Mouse (Mus musculus): ENCODE data around the gene Foxn2. TPM values are rescaled to one million over a fixed set of nuclear protein-coding genes. Genes with fewer than 3 reads are reported as not detected.

Foxn2 gene
- polyA plus RNA-seq, 1 experiment from 2014 or later: 14.0 TPM

- H3K9me3 ChIP-seq (ENCODE audit: low read length): no peaks in the 10 kb centered on the region
- H3K4me3 ChIP-seq (ENCODE audit: low read length): peak overlapping the region; percentile 90
- no peak for ATAC-seq (ENCODE audit: low FRiP score, low TSS enrichment)
- no peak overlapping the region for H3K27ac ChIP-seq (ENCODE audit: low read length)
- peak overlapping the region; percentile 94; the same call in 1 of the 2 replicates for H3K9ac ChIP-seq (replicated peaks; ENCODE audit: low read length)
- WGBS: 82% methylated on average over 12 of the region's 12 CpGs
- H3K4me2 ChIP-seq (replicated peaks; ENCODE audit: low read depth, low read length): peak overlapping the region; percentile 77
- H3K4me1 ChIP-seq (ENCODE audit: insufficient read depth, low read length): peaks cover 9% of the 10 kb centered on the region
- no peaks in the 10 kb centered on the region for H3K27me3 ChIP-seq (ENCODE audit: insufficient read depth, low read length)
- H3K36me3 ChIP-seq (ENCODE audit: insufficient read depth, low read length): no peaks in the 10 kb centered on the region
Observed at GRCm38 (mm10) chr17:88439536-88440050, 918 bp upstream of the Foxn2 start.

GRCm38 (mm10) chr17:88441001-88441431 is 505 bp downstream of the Foxn2 start:
- Histone ChIP-seq H3K27ac (ENCODE audit: low read length) (peak overlapping the region; percentile 91), H3K4me3 (ENCODE audit: low read length) (peak overlapping the region; percentile 90), H3K36me3 (ENCODE audit: insufficient read depth, low read length) (no peaks in the 10 kb centered on the region), H3K9ac (replicated peaks; ENCODE audit: low read length) (peak overlapping the region; percentile 94), H3K9me3 (ENCODE audit: low read length) (no peaks in the 10 kb centered on the region), H3K27me3 (ENCODE audit: insufficient read depth, low read length) (no peaks in the 10 kb centered on the region), H3K4me2 (replicated peaks; ENCODE audit: low read depth, low read length) (peak overlapping the region; percentile 77), H3K4me1 (ENCODE audit: insufficient read depth, low read length) (peaks cover 7% of the 10 kb centered on the region)
- ATAC-seq (ENCODE audit: low FRiP score, low TSS enrichment): peak; percentile 61
- under 1% methylated on average over 53 of the region's 55 CpGs for WGBS

- Histone ChIP-seq H3K4me1 (ENCODE audit: insufficient read depth, low read length) (peaks cover 7% of the 10 kb centered on the region), H3K9me3 (ENCODE audit: low read length) (no peaks in the 10 kb centered on the region), H3K4me3 (ENCODE audit: low read length) (peak overlapping the region; percentile 90), H3K36me3 (ENCODE audit: insufficient read depth, low read length) (no peaks in the 10 kb centered on the region), H3K27ac (ENCODE audit: low read length) (peak overlapping the region; percentile 91), H3K4me2 (replicated peaks; ENCODE audit: low read depth, low read length) (peak overlapping the region; percentile 77), H3K27me3 (ENCODE audit: insufficient read depth, low read length) (no peaks in the 10 kb centered on the region), H3K9ac (replicated peaks; ENCODE audit: low read length) (peak overlapping the region; percentile 94)
- ATAC-seq (ENCODE audit: low FRiP score, low TSS enrichment): peak; percentile 83
- under 1% methylated on average over 44 of the region's 48 CpGs for WGBS
Observed at GRCm38 (mm10) chr17:88441432-88442174, 1.1 kb downstream of the Foxn2 start.

- 0 out of 2 replicates have a peak overlapping the region, but pooled peaks have one; percentile 12 for H3K4me2 ChIP-seq (replicated peaks; ENCODE audit: low read depth, low read length)
Observed at GRCm38 (mm10) chr17:88442661-88443060, 2.1 kb downstream of the Foxn2 start.

GRCm38 (mm10) chr17:88443186-88443585 is 2.7 kb downstream of the Foxn2 start:
- no peak for ATAC-seq (ENCODE audit: low FRiP score, low TSS enrichment)
- H3K4me3 ChIP-seq (ENCODE audit: low read length): no peak overlapping the region

More at GRCm38 (mm10) chr17:88442661-88443060, 2.1 kb downstream of the Foxn2 start:
- H3K9me3 ChIP-seq (ENCODE audit: low read length): no peaks in the 10 kb centered on the region
- no peak overlapping the region for H3K9ac ChIP-seq (replicated peaks; ENCODE audit: low read length)
- H3K4me3 ChIP-seq (ENCODE audit: low read length): no peak overlapping the region
- H3K27me3 ChIP-seq (ENCODE audit: insufficient read depth, low read length): no peaks in the 10 kb centered on the region
- H3K27ac ChIP-seq (ENCODE audit: low read length): no peak overlapping the region
- no peak for ATAC-seq (ENCODE audit: low FRiP score, low TSS enrichment)
- peaks cover 7% of the 10 kb centered on the region for H3K4me1 ChIP-seq (ENCODE audit: insufficient read depth, low read length)
- H3K36me3 ChIP-seq (ENCODE audit: insufficient read depth, low read length): no peaks in the 10 kb centered on the region
- 62% methylated on average over 6 of the region's 6 CpGs for WGBS

GRCm38 (mm10) chr17:88458079-88458478 is 17.6 kb downstream of the Foxn2 start:
- no peak overlapping the region for H3K4me3 ChIP-seq (ENCODE audit: low read length)
- WGBS: 94% methylated on average over 3 of the region's 3 CpGs

More at GRCm38 (mm10) chr17:88443186-88443585, 2.7 kb downstream of the Foxn2 start:
- no peaks in the 10 kb centered on the region for H3K36me3 ChIP-seq (ENCODE audit: insufficient read depth, low read length)
- no peaks in the 10 kb centered on the region for H3K9me3 ChIP-seq (ENCODE audit: low read length)
- no peaks in the 10 kb centered on the region for H3K27me3 ChIP-seq (ENCODE audit: insufficient read depth, low read length)
- H3K27ac ChIP-seq (ENCODE audit: low read length): no peak overlapping the region
- H3K9ac ChIP-seq (replicated peaks; ENCODE audit: low read length): no peak overlapping the region
- H3K4me2 ChIP-seq (replicated peaks; ENCODE audit: low read depth, low read length): no peak overlapping the region
- WGBS: 85% methylated on average over 6 of the region's 6 CpGs
- peaks cover 7% of the 10 kb centered on the region for H3K4me1 ChIP-seq (ENCODE audit: insufficient read depth, low read length)

GRCm38 (mm10) chr17:88459516-88459915 is 19.0 kb downstream of the Foxn2 start:
- WGBS: 56% methylated on average over 2 of the region's 2 CpGs
- H3K4me3 ChIP-seq (ENCODE audit: low read length): no peak overlapping the region
- H3K27me3 ChIP-seq (ENCODE audit: insufficient read depth, low read length): no peaks in the 10 kb centered on the region
- no peaks in the 10 kb centered on the region for H3K4me1 ChIP-seq (ENCODE audit: insufficient read depth, low read length)
- no peak overlapping the region for H3K27ac ChIP-seq (ENCODE audit: low read length)
- H3K4me2 ChIP-seq (replicated peaks; ENCODE audit: low read depth, low read length): no peak overlapping the region
- no peak overlapping the region for H3K9ac ChIP-seq (replicated peaks; ENCODE audit: low read length)
- H3K9me3 ChIP-seq (ENCODE audit: low read length): no peaks in the 10 kb centered on the region
- H3K36me3 ChIP-seq (ENCODE audit: insufficient read depth, low read length): 0 out of 2 replicates have a peak, but pooled peaks cover 2% of the 10 kb centered on the region
- ATAC-seq (ENCODE audit: low FRiP score, low TSS enrichment): no peak

More at GRCm38 (mm10) chr17:88458079-88458478, 17.6 kb downstream of the Foxn2 start:
- Histone ChIP-seq H3K4me2 (replicated peaks; ENCODE audit: low read depth, low read length) (no peak overlapping the region), H3K9ac (replicated peaks; ENCODE audit: low read length) (no peak overlapping the region), H3K9me3 (ENCODE audit: low read length) (no peaks in the 10 kb centered on the region), H3K36me3 (ENCODE audit: insufficient read depth, low read length) (0 out of 2 replicates have a peak, but pooled peaks cover 2% of the 10 kb centered on the region), H3K27ac (ENCODE audit: low read length) (no peak overlapping the region), H3K27me3 (ENCODE audit: insufficient read depth, low read length) (no peaks in the 10 kb centered on the region), H3K4me1 (ENCODE audit: insufficient read depth, low read length) (no peaks in the 10 kb centered on the region)
- no peak for ATAC-seq (ENCODE audit: low FRiP score, low TSS enrichment)

- no peak overlapping the region for H3K4me2 ChIP-seq (replicated peaks; ENCODE audit: low read depth, low read length)
- H3K27me3 ChIP-seq (ENCODE audit: insufficient read depth, low read length): no peaks in the 10 kb centered on the region
- H3K4me3 ChIP-seq (ENCODE audit: low read length): no peak overlapping the region
- H3K27ac ChIP-seq (ENCODE audit: low read length): no peak overlapping the region
- no peaks in the 10 kb centered on the region for H3K4me1 ChIP-seq (ENCODE audit: insufficient read depth, low read length)
- 79% methylated on average over 7 of the region's 7 CpGs for WGBS
- 0 out of 2 replicates have a peak, but pooled peaks cover 2% of the 10 kb centered on the region for H3K36me3 ChIP-seq (ENCODE audit: insufficient read depth, low read length)
- H3K9ac ChIP-seq (replicated peaks; ENCODE audit: low read length): no peak overlapping the region
- no peak for ATAC-seq (ENCODE audit: low FRiP score, low TSS enrichment)
- no peaks in the 10 kb centered on the region for H3K9me3 ChIP-seq (ENCODE audit: low read length)
Observed at GRCm38 (mm10) chr17:88459916-88460901, 19.7 kb downstream of the Foxn2 start.

- H3K9ac ChIP-seq (replicated peaks; ENCODE audit: low read length): no peak overlapping the region
- H3K27me3 ChIP-seq (ENCODE audit: insufficient read depth, low read length): no peaks in the 10 kb centered on the region
- no peak overlapping the region for H3K27ac ChIP-seq (ENCODE audit: low read length)
- peaks cover 8% of the 10 kb centered on the region; the same call in 1 of the 2 replicates for H3K36me3 ChIP-seq (ENCODE audit: insufficient read depth, low read length)
- H3K4me2 ChIP-seq (replicated peaks; ENCODE audit: low read depth, low read length): no peak overlapping the region
- no peak for ATAC-seq (ENCODE audit: low FRiP score, low TSS enrichment)
- no peaks in the 10 kb centered on the region for H3K9me3 ChIP-seq (ENCODE audit: low read length)
- H3K4me3 ChIP-seq (ENCODE audit: low read length): no peak overlapping the region
- 71% methylated on average over 5 of the region's 5 CpGs for WGBS
- no peaks in the 10 kb centered on the region for H3K4me1 ChIP-seq (ENCODE audit: insufficient read depth, low read length)
Observed at GRCm38 (mm10) chr17:88462658-88463057, 22.1 kb downstream of the Foxn2 start.

Data from kidney, embryonic 16.5 days (tissue).